Mouse (Mus musculus) bone marrow, adult 2 months (tissue): ENCODE results near the gene Elk4. TPM values are rescaled to one million over a fixed set of nuclear protein-coding genes. Genes with fewer than 3 reads are reported as not detected.
A peak's percentile ranks its signal among the peaks of the same experiment; 100 is the strongest.

Source experiments
- H3K27ac ChIP-seq: fragments of 200-500 bp; 2 replicates; pipeline ENCODE4 v1.5.1; 2012; ENCODE audit warnings: low read depth, mild to moderate bottlenecking, control low read depth, inconsistent platforms, low read length; ENCODE audit not compliant: control insufficient read depth, poor library complexity, insufficient read depth
- H3K4me1 ChIP-seq: fragments of 200-500 bp; 2 replicates; pipeline ENCODE4 v1.6.1; 2011; ENCODE audit warnings: low read length; ENCODE audit not compliant: control insufficient read depth, insufficient read depth
- H3K4me3 ChIP-seq: fragments of 200-500 bp; replicated peaks from 2 replicates; pipeline ENCODE3; 2011; ENCODE audit warnings: mild to moderate bottlenecking, low read depth, low read length, control low read depth; ENCODE audit not compliant: control insufficient read depth
- CTCF ChIP-seq: fragments of 200-500 bp; IDR thresholded peaks from 2 replicates; pipeline ENCODE4 v1.5.1; 2011; ENCODE audit warnings: low read length, control low read depth; ENCODE audit not compliant: control insufficient read depth, insufficient read depth
- POLR2A ChIP-seq: fragments of 200-500 bp; IDR thresholded peaks from 2 replicates; pipeline ENCODE4 v1.6.1; 2011; ENCODE audit warnings: low read depth, mild to moderate bottlenecking, control low read depth, low read length, borderline replicate concordance; ENCODE audit not compliant: control insufficient read depth
- WGBS: fragments of 180-500 bp; shearing (Covaris S2); methylation state at CpG from one replicate; pipeline ENCODE4 v1.1.7; 2018; 5-methylcytosine and 5-hydroxymethylcytosine counted together
- polyA plus RNA-seq: library from polyadenylated mRNA; stranded (reverse); fragments of >200 nt; gene quantifications from 2 replicates; pipeline ENCODE4 v1.2.4, GENCODE M21; 2011; ENCODE audit warnings: low replicate concordance; ENCODE audit not compliant: missing spikeins, insufficient read depth, insufficient read length

Elk4 gene
- polyA plus RNA-seq, 1 experiment, result 91.1 TPM

- 92% methylated on average over 3 of the region's 3 CpGs for WGBS
- H3K4me1 ChIP-seq, result no peaks in the 10 kb centered on the region
- no peak overlapping the region for H3K27ac ChIP-seq
- H3K4me3 ChIP-seq, result no peak overlapping the region
- TF ChIP-seq POLR2A (no peak), CTCF (no peak)
Observed at GRCm38 (mm10) chr1:132037746-132038145, 30.3 kb downstream of the Elk4 start.

- 76% methylated on average over 5 of the region's 5 CpGs for WGBS
- Histone ChIP-seq H3K4me1 (no peaks in the 10 kb centered on the region), H3K4me3 (no peak overlapping the region), H3K27ac (no peak overlapping the region)
- no peak for TF ChIP-seq POLR2A
- no peak for TF ChIP-seq CTCF
Observed at GRCm38 (mm10) chr1:132038753-132039152, 31.3 kb downstream of the Elk4 start.

- no peak overlapping the region for H3K4me3 ChIP-seq
- 83% methylated on average over 9 of the region's 9 CpGs for WGBS
- no peaks in the 10 kb centered on the region for H3K4me1 ChIP-seq
- no peak overlapping the region for H3K27ac ChIP-seq
- TF ChIP-seq CTCF, result no peak
- TF ChIP-seq POLR2A, result no peak
Observed at GRCm38 (mm10) chr1:132040201-132040621, 32.8 kb downstream of the Elk4 start.

- 85% methylated on average over 4 of the region's 4 CpGs for WGBS
- no peak overlapping the region for H3K4me3 ChIP-seq
- H3K27ac ChIP-seq, result no peak overlapping the region
- TF ChIP-seq POLR2A, result no peak
- TF ChIP-seq CTCF, result no peak
- no peaks in the 10 kb centered on the region for H3K4me1 ChIP-seq
Observed at GRCm38 (mm10) chr1:132043759-132044158, 36.4 kb downstream of the Elk4 start.

GRCm38 (mm10) chr1:132046143-132046735 is 38.8 kb downstream of the Elk4 start:
- no peak for TF ChIP-seq POLR2A
- TF ChIP-seq CTCF, result peak; percentile 95
- Histone ChIP-seq H3K27ac (no peak overlapping the region), H3K4me3 (no peak overlapping the region), H3K4me1 (no peaks in the 10 kb centered on the region)
- 13% methylated on average over 15 of the region's 15 CpGs for WGBS

GRCm38 (mm10) chr1:132051746-132052145 is 44.3 kb downstream of the Elk4 start:
- TF ChIP-seq CTCF (no peak), POLR2A (no peak)
- no peak overlapping the region for H3K4me3 ChIP-seq
- no peaks in the 10 kb centered on the region; the same call in 1 of the 2 replicates for H3K4me1 ChIP-seq
- 81% methylated on average over 3 of the region's 3 CpGs for WGBS
- H3K27ac ChIP-seq, result no peak overlapping the region

GRCm38 (mm10) chr1:132054387-132054786 is 47.0 kb downstream of the Elk4 start:
- H3K27ac ChIP-seq, result no peak overlapping the region
- TF ChIP-seq CTCF (no peak), POLR2A (no peak)
- H3K4me3 ChIP-seq, result no peak overlapping the region
- H3K4me1 ChIP-seq, result no peaks in the 10 kb centered on the region; the same call in 1 of the 2 replicates
- 15% methylated on average over 3 of the region's 3 CpGs for WGBS

- TF ChIP-seq POLR2A (no peak), CTCF (no peak)
- no peaks in the 10 kb centered on the region; the same call in 1 of the 2 replicates for H3K4me1 ChIP-seq
- H3K27ac ChIP-seq, result no peak overlapping the region
- 68% methylated on average over 7 of the region's 7 CpGs for WGBS
- H3K4me3 ChIP-seq, result no peak overlapping the region
Observed at GRCm38 (mm10) chr1:132055054-132055664, 47.8 kb downstream of the Elk4 start.

- H3K4me3 ChIP-seq, result no peak overlapping the region
- TF ChIP-seq POLR2A, result no peak
- no peak for TF ChIP-seq CTCF
- no peak overlapping the region for H3K27ac ChIP-seq
- WGBS, result 72% methylated on average over 5 of the region's 5 CpGs
- H3K4me1 ChIP-seq, result no peaks in the 10 kb centered on the region; the same call in 1 of the 2 replicates
Observed at GRCm38 (mm10) chr1:132058558-132058957, 51.2 kb downstream of the Elk4 start.
